Mouse (Mus musculus): ENCODE measurements at regions not wholly inside any gene's neighbourhood (a gene's known extent, or its start where the extent isn't known, plus 50 kb on each side); places are given as distances from the start of the nearest gene placed in this dataset.

- no peaks in the 10 kb centered on the region for H3K9me3 ChIP-seq
- no peaks in the 10 kb centered on the region for H3K27me3 ChIP-seq
- WGBS, result 60% methylated on average over 10 of the region's 10 CpGs
- H3K4me1 ChIP-seq (replicated peaks), result peaks cover 29% of the 10 kb centered on the region; the same call in 1 of the 2 replicates
- H3K4me2 ChIP-seq, result no peak overlapping the region
- no peak overlapping the region for H3K9ac ChIP-seq
- no peak for ATAC-seq (ENCODE audit: low read depth)
- H3K4me3 ChIP-seq, result no peak overlapping the region
- H3K36me3 ChIP-seq, result no peaks in the 10 kb centered on the region
- H3K27ac ChIP-seq (replicated peaks), result no peak overlapping the region
Measured at GRCm38 (mm10) chr13:107337111-107337510, 315.2 kb upstream of the Kif2a start.

- WGBS, result 48% methylated on average over 5 of the region's 5 CpGs
- Histone ChIP-seq H3K4me3 (no peak overlapping the region), H3K9ac (no peak overlapping the region), H3K27me3 (no peaks in the 10 kb centered on the region), H3K4me2 (no peak overlapping the region), H3K9me3 (no peaks in the 10 kb centered on the region), H3K36me3 (no peaks in the 10 kb centered on the region), H3K27ac (replicated peaks) (no peak overlapping the region), H3K4me1 (replicated peaks) (no peaks in the 10 kb centered on the region)
- no peak for ATAC-seq (ENCODE audit: low read depth)
Measured at GRCm38 (mm10) chr13:107329348-107329747, 307.4 kb upstream of the Kif2a start.

GRCm38 (mm10) chr13:107325707-107326495 is 304.0 kb upstream of the Kif2a start:
- no peaks in the 10 kb centered on the region for H3K9me3 ChIP-seq
- no peaks in the 10 kb centered on the region for H3K27me3 ChIP-seq
- WGBS, result 70% methylated on average over 3 of the region's 3 CpGs
- H3K4me2 ChIP-seq, result no peak overlapping the region
- H3K4me3 ChIP-seq, result no peak overlapping the region
- no peaks in the 10 kb centered on the region for H3K36me3 ChIP-seq
- ATAC-seq (ENCODE audit: low read depth), result peak; percentile 77
- H3K4me1 ChIP-seq (replicated peaks), result no peaks in the 10 kb centered on the region
- no peak overlapping the region for H3K27ac ChIP-seq (replicated peaks)
- no peak overlapping the region for H3K9ac ChIP-seq

GRCm38 (mm10) chr13:107314746-107315145 is 292.8 kb upstream of the Kif2a start:
- Histone ChIP-seq H3K36me3 (no peaks in the 10 kb centered on the region), H3K27ac (replicated peaks) (peak overlapping the region; percentile 52), H3K9me3 (no peaks in the 10 kb centered on the region), H3K9ac (peak overlapping the region; percentile 13; the same call in 1 of the 2 replicates), H3K4me1 (replicated peaks) (peaks cover 15% of the 10 kb centered on the region), H3K4me3 (no peak overlapping the region), H3K27me3 (0 out of 2 replicates have a peak, but pooled peaks cover 5% of the 10 kb centered on the region), H3K4me2 (no peak overlapping the region)
- WGBS, result 54% methylated on average over 7 of the region's 7 CpGs
- ATAC-seq (ENCODE audit: low read depth), result peak; percentile 74; the same call in 1 of the 2 replicates

- no peak overlapping the region for H3K9ac ChIP-seq
- 60% methylated on average over 6 of the region's 6 CpGs for WGBS
- peaks cover 8% of the 10 kb centered on the region for H3K4me1 ChIP-seq (replicated peaks)
- H3K36me3 ChIP-seq, result no peaks in the 10 kb centered on the region
- H3K4me3 ChIP-seq, result no peak overlapping the region
- ATAC-seq (ENCODE audit: low read depth), result peak; percentile 74
- no peak overlapping the region for H3K4me2 ChIP-seq
- H3K27ac ChIP-seq (replicated peaks), result no peak overlapping the region
- H3K9me3 ChIP-seq, result no peaks in the 10 kb centered on the region
- H3K27me3 ChIP-seq, result no peaks in the 10 kb centered on the region
Measured at GRCm38 (mm10) chr13:107308958-107309639, 287.2 kb upstream of the Kif2a start.

GRCm38 (mm10) chr13:107308404-107308803 is 286.5 kb upstream of the Kif2a start:
- no peak overlapping the region for H3K4me2 ChIP-seq
- no peak for ATAC-seq (ENCODE audit: low read depth)
- WGBS, result 89% methylated on average over 2 of the region's 2 CpGs

GRCm38 (mm10) chr13:107306958-107307357 is 285.0 kb upstream of the Kif2a start:
- no peaks in the 10 kb centered on the region for H3K36me3 ChIP-seq
- H3K9me3 ChIP-seq, result no peaks in the 10 kb centered on the region
- H3K27me3 ChIP-seq, result no peaks in the 10 kb centered on the region
- H3K4me3 ChIP-seq, result no peak overlapping the region
- peaks cover 6% of the 10 kb centered on the region for H3K4me1 ChIP-seq (replicated peaks)
- 97% methylated on average over 1 of the region's 1 CpGs for WGBS
- no peak overlapping the region for H3K9ac ChIP-seq
- H3K4me2 ChIP-seq, result no peak overlapping the region
- ATAC-seq (ENCODE audit: low read depth), result no peak
- H3K27ac ChIP-seq (replicated peaks), result no peak overlapping the region

More at GRCm38 (mm10) chr13:107308404-107308803, 286.5 kb upstream of the Kif2a start:
- Histone ChIP-seq H3K36me3 (no peaks in the 10 kb centered on the region), H3K27ac (replicated peaks) (no peak overlapping the region), H3K4me1 (replicated peaks) (peaks cover 6% of the 10 kb centered on the region), H3K27me3 (no peaks in the 10 kb centered on the region), H3K4me3 (no peak overlapping the region), H3K9me3 (no peaks in the 10 kb centered on the region), H3K9ac (no peak overlapping the region)

GRCm38 (mm10) chr13:107306232-107306631 is 284.3 kb upstream of the Kif2a start:
- Histone ChIP-seq H3K4me3 (no peak overlapping the region), H3K27me3 (no peaks in the 10 kb centered on the region), H3K36me3 (no peaks in the 10 kb centered on the region), H3K9me3 (no peaks in the 10 kb centered on the region), H3K27ac (replicated peaks) (no peak overlapping the region), H3K4me2 (no peak overlapping the region), H3K4me1 (replicated peaks) (peaks cover 6% of the 10 kb centered on the region), H3K9ac (no peak overlapping the region)
- WGBS, result 87% methylated on average over 1 of the region's 1 CpGs
- ATAC-seq (ENCODE audit: low read depth), result no peak

GRCm38 (mm10) chr13:107305738-107306137 is 283.8 kb upstream of the Kif2a start:
- H3K9ac ChIP-seq, result no peak overlapping the region
- no peaks in the 10 kb centered on the region for H3K27me3 ChIP-seq
- ATAC-seq (ENCODE audit: low read depth), result no peak
- H3K36me3 ChIP-seq, result no peaks in the 10 kb centered on the region
- H3K4me2 ChIP-seq, result no peak overlapping the region
- WGBS, result 55% methylated on average over 1 of the region's 1 CpGs
- no peaks in the 10 kb centered on the region for H3K9me3 ChIP-seq
- peaks cover 6% of the 10 kb centered on the region for H3K4me1 ChIP-seq (replicated peaks)
- H3K27ac ChIP-seq (replicated peaks), result no peak overlapping the region
- no peak overlapping the region for H3K4me3 ChIP-seq

- WGBS, result 71% methylated on average over 7 of the region's 7 CpGs
- Histone ChIP-seq H3K4me3 (no peak overlapping the region), H3K27ac (replicated peaks) (no peak overlapping the region), H3K36me3 (no peaks in the 10 kb centered on the region), H3K9ac (no peak overlapping the region), H3K4me2 (no peak overlapping the region), H3K27me3 (no peaks in the 10 kb centered on the region), H3K9me3 (no peaks in the 10 kb centered on the region), H3K4me1 (replicated peaks) (peaks cover 3% of the 10 kb centered on the region)
- ATAC-seq (ENCODE audit: low read depth), result no peak
Measured at GRCm38 (mm10) chr13:107303878-107304277, 282.0 kb upstream of the Kif2a start.

GRCm38 (mm10) chr13:107303322-107303721 is 281.4 kb upstream of the Kif2a start:
- Histone ChIP-seq H3K4me2 (no peak overlapping the region), H3K9ac (no peak overlapping the region), H3K36me3 (no peaks in the 10 kb centered on the region), H3K9me3 (no peaks in the 10 kb centered on the region), H3K27me3 (no peaks in the 10 kb centered on the region), H3K4me1 (replicated peaks) (no peaks in the 10 kb centered on the region), H3K27ac (replicated peaks) (no peak overlapping the region), H3K4me3 (no peak overlapping the region)
- 62% methylated on average over 5 of the region's 5 CpGs for whole genome bisulfite sequencing
- ATAC-seq (ENCODE audit: low read depth), result no peak

GRCm38 (mm10) chr13:107300792-107301191 is 278.9 kb upstream of the Kif2a start:
- Histone ChIP-seq H3K9ac (no peak overlapping the region), H3K9me3 (no peaks in the 10 kb centered on the region), H3K27me3 (no peaks in the 10 kb centered on the region), H3K4me2 (no peak overlapping the region), H3K36me3 (no peaks in the 10 kb centered on the region), H3K27ac (replicated peaks) (no peak overlapping the region), H3K4me3 (no peak overlapping the region), H3K4me1 (replicated peaks) (no peaks in the 10 kb centered on the region)
- no peak for ATAC-seq (ENCODE audit: low read depth)
- 91% methylated on average over 2 of the region's 2 CpGs for WGBS
